Mouse (Mus musculus): ENCODE measurements around the gene H2-Ob.

H2-Ob gene

DNA sequence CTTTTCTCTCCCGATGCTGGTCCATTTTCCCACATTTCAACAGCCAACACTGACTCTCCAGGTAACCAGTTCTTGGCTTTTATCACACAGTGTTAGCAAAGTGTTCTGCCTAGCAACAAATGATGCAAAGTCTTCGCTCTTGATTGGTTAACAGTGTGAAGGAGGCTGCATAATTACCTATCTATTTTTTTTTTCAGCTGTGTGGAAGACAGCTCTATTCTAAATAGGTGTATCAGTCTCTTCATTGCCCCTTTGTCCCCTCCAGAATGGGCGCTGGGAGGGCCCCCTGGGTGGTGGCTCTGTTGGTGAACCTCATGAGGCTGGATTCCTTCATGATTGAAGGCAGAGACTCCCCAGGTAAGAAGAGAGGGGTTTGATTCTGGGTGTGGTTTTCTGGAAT is at the start of gene H2-Ob:
TSS of gene H2-Ob (plus strand) at position 198 of the 400 bp plus-strand sequence.
- in situ Hi-C loops (cut with MboI, MseI): loop anchor here (5.0 kb wide), 1 partner anchor 66 kb away; no protein-coding TSS in a partner anchor

DNA sequence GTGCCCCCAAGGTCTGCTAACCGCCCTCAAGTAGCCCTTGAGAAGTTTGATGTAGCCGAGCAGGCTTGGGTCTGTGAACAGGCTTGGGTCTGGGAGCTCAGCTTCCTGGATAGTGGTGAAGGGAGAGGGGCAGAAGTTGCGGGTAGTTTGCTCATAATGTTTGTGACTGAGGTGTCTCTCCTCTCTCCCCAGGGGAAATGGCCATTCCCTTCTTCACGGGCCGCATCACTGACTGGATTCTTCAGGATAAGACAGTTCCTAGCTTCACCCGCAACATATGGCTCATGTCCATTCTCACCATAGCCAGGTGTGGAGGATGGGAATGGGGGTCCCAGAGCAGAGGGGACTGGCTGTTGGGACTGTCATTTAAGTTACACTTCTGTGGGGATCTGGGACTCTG is 49.7 kb upstream of the H2-Ob start:
- in situ Hi-C loops (cut with MboI, MseI): no loop called here

DNA sequence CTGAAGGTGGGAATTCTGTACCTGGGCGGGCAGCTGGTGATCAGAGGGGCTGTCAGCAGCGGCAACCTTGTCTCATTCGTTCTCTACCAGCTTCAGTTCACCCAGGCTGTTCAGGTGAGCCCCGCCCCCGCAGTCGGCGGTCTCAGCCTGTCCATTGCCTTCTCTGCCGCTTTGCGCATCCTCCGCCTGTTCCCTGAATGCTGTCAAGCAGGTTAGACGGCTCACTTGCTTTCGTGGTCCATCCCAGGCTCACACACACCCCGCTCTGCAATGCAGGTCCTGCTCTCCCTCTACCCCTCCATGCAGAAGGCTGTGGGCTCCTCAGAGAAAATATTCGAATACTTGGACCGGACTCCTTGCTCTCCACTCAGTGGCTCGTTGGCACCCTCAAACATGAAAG is 45.9 kb upstream of the H2-Ob start:
- in situ Hi-C loops (cut with MboI, MseI): loop anchor here (10.0 kb wide), 1 partner anchor 1002 kb away; the partner anchor contains the start of gene Ltb

DNA sequence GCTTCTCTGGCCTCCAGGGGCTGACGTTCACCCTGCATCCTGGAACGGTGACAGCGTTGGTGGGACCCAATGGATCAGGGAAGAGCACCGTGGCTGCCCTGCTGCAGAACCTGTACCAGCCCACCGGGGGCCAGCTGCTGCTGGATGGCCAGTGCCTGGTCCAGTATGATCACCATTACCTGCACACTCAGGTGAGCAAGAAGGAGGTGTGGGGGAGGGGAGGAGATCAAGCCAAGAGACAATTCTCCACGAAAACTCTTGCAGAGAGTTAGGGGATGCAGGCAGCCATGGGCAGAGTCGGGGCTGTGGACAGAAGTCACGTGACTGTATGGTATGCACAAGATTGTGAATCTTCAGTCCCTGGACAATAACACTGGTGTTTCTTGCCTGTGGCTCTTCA is 45.2 kb upstream of the H2-Ob start:
- in situ Hi-C loops (cut with MboI, MseI): loop anchor here (10.0 kb wide), 1 partner anchor 1001 kb away; the partner anchor contains the start of gene Ltb

DNA sequence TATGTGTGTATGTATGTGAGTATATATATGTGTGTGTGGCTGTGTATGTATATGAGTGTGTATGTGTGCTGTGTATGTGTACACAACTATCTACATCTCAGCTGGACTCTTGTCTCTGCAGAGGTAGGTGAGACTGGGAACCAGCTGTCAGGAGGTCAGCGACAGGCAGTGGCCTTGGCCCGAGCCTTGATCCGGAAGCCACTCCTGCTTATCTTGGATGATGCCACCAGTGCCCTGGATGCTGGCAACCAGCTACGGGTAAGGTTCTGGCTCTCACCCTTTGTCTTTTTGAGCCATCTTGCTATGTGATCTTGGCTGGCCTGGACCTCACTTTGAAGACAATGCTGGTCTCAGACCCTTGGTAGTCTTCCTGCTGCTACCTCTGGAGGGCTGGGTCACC is 44.0 kb upstream of the H2-Ob start:
- in situ Hi-C loops (cut with MboI, MseI): loop anchor here (10.0 kb wide), 1 partner anchor 1000 kb away; the partner anchor contains the start of gene Ltb

DNA sequence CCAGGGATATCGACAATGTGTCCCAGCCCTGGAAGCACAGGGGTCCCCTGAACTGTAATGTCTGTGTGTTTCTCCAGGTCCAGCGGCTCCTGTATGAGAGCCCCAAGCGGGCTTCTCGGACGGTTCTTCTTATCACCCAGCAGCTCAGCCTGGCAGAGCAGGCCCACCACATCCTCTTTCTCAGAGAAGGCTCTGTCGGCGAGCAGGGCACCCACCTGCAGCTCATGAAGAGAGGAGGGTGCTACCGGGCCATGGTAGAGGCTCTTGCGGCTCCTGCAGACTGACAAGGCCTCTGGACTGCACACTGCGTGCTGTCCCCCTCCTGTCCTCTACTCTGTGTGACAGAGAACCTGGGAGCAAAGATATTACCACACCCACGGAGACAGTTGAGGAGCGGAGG is 42.2 kb upstream of the H2-Ob start:
- in situ Hi-C loops (cut with MboI, MseI): loop anchor here (10.0 kb wide), 1 partner anchor 998 kb away; the partner anchor contains the start of gene Ltb

DNA sequence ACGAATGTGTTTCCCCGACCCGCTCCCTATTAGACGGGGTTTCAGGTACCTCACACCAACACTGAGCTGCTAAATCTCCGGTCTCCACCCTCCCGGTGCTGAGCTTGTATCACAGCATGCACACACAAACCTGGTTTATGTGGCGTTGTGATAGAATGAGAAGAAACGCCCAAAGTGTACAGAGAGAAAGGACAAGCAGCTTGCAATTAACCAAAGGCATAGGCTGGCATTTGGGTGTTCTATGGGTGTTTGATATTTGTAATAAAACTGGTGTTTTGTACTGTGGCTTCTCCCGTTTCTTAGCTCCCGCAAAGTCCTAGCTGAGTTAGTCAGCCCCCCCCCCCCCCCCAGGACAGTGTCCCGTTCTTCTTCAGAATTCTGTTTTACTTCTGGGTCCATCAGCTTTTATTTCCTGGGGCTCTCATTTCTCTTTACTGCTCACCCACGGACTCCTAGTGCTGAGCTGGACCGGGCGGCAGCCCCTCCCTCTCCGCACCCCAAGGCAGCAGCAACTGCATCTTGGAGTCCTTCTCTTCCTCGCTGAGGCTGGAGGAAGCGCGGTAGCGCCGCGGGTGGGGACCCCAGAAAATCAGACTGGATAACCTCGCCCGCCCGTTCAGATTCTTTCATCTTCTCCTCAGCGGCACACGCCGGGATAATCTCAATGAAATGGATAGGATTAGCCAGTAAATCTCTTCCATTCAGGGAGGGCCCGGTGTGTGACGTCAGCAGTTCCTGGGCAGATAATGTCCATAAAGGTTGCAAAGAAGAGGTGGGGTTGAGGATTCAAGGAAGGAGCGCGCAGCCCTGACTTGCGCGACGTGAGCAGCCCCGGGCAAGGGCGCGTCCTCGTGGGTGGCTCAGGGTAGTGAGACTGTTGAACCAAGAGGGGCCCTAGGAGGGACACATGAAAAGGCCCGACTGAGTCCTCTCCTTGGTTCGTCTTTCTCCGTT is 41.5 kb upstream of the H2-Ob start, which contains the start of gene Psmb8:
TSS of gene Psmb8 (plus strand) at position 781 of the 954 bp plus-strand sequence.
- in situ Hi-C loops (cut with MboI, MseI): loop anchor here (10.0 kb wide), 1 partner anchor 998 kb away; the partner anchor contains the start of gene Ltb

DNA sequence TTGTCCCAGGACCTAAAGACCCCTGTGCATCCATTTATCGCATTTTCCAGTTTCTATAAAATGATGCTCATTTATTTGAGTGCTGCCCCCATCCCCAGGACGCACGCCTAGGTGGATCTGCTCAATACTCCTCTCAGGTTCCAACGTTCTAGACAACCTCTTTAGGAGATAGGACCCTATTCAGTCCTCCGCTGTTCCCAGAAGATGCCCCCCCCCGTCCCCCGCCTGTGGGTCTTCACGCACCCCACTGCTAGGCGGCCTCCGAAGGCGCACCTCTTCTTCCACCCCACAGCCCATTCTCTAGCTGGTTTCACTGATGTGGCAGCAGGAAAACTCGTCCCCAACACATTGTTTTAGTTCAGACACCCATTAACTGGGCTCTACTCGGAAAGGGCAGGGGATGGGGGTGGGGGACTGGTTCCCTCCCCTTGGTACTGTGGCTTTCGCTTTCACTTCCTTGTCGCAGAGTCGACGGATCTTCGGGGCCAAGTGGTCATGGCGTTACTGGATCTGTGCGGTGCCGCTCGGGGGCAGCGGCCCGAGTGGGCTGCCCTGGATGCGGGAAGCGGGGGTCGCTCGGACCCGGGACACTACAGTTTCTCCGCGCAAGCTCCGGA is 40.7 kb upstream of the H2-Ob start:
- in situ Hi-C loops (cut with MboI, MseI): loop anchor here (10.0 kb wide), 1 partner anchor 997 kb away; the partner anchor contains the start of gene Ltb

DNA sequence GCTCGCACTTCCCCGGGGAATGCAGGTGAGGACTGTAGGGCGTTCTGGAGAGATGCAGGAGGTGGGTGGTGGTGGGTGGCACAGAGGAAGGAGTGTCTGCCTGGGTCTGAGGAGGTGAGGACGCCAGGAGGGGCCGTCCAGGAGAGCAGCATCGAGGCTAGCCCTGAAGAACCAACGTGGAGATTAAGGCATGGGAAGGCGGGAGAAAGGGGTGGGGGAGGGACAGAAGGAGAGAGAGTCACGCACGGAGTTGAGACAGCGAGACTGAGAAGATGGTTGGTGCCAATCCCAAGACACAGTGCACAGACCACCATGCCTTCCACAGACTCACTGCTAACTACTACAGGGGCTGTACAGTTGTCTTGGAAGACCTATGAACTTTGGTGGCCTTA is 40.2 kb upstream of the H2-Ob start:
- in situ Hi-C loops (cut with MboI, MseI): loop anchor here (10.0 kb wide), 1 partner anchor 996 kb away; the partner anchor contains the start of gene Ltb

DNA sequence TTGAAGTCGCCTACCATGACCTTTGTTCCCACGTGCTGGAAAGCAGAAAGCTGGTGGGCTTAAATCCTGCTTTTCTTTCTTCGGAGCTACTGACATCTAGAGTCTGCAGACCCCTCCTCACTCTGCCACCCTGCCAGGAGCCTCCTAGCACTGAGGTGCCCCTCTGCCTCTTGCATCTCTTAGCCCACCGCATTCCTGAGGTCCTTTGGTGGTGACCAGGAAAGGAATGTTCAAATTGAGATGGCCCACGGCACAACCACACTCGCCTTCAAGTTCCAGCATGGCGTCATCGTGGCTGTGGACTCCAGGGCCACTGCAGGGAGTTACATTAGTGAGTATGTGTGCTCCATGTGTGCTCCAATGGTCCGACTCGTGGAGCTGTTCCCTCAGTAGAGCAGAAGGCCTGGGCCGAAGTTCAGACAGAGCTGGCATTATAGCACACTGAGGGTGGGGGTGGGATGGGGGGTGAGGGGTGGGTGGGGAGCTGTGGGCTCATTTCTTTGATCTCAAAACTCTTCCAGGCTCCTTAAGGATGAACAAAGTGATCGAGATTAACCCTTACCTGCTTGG is 39.6 kb upstream of the H2-Ob start:
- in situ Hi-C loops (cut with MboI, MseI): loop anchor here (10.0 kb wide), 1 partner anchor 996 kb away; the partner anchor contains the start of gene Ltb

DNA sequence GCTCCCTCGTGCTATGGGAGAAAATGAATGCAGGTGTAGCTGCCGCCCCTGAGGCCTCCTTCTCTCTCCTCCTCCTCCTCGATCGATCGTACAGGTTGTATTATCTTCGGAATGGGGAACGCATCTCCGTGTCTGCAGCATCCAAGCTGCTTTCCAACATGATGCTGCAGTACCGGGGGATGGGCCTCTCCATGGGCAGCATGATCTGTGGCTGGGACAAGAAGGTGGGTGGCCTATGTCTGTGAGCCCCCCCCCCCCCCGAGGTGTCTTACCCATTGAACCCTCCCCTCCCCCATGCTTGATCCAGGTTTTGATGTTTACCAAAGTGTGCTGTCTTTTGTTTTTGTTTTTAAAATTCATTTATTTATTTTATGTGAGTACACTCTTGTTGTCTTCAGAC is 38.7 kb upstream of the H2-Ob start:
- in situ Hi-C loops (cut with MboI, MseI): no loop called here

DNA sequence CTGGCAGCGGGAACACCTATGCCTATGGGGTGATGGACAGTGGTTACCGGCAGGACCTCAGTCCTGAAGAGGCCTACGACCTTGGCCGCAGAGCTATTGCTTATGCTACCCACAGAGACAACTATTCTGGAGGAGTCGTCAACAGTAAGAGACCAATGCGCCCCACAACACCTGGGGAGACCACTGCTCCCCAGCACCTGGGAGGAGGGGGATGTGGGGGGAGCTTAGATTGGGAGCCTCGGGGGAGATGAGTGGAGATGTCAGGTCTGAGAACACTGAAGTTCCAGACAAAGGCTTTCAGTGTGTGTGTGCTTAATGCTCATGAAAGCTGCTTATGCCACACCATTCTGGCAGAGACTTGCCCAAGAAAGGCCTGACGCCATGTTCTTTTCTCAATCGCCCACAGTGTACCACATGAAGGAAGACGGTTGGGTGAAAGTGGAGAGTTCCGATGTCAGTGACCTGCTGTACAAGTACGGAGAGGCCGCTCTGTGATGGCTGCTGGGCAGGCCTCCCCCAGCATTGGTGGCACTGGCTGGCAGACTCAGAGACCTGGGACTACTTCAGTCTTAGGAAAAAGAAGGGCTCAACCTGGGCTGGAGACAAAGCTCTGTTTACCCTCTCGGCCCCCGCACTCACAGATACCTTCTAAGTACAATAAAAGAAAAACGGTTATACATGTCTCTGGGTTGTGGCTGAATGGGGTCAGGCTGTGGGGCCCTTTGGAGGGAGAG is 37.8 kb upstream of the H2-Ob start:
- in situ Hi-C loops (cut with MboI, MseI): no loop called here

DNA sequence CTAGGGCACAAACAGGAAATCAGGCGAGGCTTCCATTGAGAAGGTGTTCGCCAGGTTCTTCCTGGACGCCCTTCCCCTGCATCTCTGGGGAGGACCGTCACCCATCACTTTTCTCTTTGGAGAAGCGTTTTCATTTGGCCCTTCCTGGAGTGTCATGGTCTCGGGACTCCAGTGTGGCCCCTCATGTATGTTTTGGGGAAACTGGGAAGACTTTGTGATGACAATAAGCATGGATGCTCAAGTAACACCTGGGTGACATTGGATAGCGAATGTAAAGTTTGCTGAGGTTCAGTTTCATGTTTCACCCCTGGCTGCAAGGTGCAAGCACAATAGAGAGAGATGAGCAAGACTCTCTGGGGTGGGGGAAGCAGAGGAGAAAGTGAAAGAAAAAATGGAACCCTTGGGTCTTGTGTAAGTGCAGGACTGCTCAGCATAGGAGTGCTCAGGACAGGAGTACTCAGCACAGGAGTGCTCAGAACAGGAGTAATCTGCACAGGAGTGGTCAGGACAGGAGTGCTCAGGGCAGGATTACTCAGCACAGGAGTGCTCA is 37.1 kb upstream of the H2-Ob start:
- in situ Hi-C loops (cut with MboI, MseI): no loop called here

DNA sequence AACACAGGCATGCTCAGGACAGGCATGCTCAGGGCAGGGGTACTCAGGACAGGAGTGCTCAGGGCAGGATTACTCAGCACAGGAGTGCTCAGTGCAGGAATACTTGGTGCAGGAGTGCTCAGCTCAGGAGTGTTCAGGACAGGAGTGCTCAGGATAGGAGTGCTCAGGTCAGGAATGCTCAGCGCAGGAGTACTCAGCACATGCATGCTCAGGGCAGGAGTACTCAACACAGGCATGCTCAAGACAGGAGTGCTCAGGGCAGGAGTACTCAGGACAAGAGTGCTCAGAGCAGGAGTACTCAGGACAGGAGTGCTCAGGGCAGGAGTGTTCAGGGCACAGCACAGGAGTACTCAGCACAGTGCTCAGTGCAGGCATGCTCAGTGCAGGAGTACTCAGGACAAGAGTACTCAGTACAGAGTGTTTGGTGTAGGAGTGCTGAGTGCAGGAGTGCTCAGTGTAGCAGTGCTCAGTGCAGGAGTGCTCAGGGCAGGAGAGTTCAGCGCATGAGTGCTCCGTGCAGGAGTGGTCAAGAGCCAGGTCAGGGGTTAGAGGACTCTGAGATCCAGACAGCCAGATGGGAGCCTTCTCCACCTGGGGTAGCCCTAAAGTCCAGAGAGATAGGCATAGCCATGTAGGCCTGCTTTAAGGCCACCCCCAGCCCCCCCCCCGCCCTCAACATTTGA is 35.8 kb upstream of the H2-Ob start:
- in situ Hi-C loops (cut with MboI, MseI): no loop called here

DNA sequence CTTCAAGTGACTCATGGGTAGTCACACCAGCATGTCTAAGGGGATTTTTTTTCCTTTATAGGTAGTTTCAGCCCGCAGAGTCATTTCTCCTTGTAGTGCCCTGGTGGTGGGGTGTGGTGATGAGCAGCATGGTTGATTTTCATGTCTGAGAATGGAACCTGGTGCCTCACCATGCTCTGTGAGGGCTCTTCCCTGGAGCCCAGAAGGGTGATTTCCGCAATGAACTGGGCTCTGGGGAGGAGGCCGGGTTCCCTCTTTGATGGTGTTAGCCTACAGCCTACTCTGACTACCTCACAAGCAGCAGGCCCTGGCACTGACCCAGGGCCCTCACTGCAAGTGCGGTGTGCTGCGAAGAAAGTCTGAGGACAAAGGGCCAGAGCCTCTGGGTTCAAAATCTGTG is 35.3 kb upstream of the H2-Ob start, which contains the start of gene Tap2:
TSS of gene Tap2 (plus strand) at position 84 of the 400 bp plus-strand sequence.
- in situ Hi-C loops (cut with MboI, MseI): no loop called here

DNA sequence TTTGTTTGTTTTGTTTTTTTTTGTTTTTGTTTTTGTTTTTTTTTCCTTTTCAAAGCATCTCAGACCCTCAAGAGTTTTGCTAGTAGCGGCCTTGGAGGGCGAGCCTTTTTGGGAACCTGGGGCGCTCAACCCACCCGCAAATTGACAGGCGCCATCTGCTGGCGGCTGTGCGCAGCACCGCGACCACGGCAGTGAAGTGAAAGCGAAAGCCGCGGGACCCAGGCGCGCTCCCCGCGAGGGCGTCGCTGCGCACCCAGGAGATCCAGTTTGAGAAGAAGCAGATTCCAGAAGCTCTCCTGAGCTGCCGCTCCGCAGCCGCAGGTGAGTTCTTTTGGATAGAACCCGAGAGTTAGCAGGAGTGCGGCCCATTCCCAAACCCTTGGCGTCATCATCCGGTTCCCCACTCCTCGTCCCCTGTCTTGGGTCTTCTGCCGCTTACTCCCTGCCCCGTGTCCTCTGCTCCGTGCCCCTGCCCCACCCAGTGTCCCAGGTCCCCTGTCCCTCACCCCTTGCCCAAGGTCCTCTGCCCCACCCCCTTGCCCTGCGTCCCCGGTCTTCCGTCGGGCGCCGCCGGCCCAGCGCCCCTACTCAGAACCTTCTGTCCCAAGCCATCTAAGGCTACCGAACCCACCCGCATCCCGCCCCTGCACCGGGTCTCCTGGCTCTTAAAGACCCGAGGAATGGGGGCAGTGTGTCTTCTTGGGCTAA is 34.2 kb upstream of the H2-Ob start:
- in situ Hi-C loops (cut with MboI, MseI): no loop called here

DNA sequence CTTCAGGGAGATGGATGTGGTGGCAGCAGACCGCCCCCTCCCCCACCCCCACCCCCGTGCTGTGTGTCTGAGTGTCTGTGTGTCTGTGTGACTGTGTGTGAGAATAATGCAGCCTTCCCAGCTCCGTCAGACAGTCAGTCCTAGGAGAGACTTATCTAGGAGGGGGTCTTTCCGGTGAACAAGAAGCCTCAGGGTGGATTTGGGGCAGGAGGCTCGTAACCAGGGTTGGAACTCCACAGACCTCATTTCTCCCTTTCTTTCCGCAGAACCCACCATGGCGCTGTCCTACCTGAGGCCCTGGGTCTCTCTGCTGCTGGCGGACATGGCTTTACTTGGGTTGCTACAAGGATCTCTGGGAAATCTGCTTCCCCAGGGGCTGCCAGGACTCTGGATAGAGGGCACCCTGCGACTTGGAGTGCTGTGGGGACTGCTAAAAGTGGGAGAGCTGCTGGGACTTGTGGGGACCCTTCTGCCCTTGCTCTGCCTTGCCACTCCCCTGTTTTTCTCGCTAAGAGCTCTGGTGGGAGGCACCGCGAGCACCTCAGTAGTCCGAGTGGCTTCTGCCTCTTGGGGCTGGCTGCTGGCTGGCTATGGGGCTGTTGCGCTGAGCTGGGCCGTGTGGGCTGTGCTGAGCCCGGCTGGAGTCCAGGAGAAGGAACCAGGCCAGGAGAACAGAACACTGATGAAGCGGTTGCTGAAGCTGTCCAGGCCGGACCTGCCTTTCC is 33.5 kb upstream of the H2-Ob start:
- in situ Hi-C loops (cut with MboI, MseI): no loop called here

DNA sequence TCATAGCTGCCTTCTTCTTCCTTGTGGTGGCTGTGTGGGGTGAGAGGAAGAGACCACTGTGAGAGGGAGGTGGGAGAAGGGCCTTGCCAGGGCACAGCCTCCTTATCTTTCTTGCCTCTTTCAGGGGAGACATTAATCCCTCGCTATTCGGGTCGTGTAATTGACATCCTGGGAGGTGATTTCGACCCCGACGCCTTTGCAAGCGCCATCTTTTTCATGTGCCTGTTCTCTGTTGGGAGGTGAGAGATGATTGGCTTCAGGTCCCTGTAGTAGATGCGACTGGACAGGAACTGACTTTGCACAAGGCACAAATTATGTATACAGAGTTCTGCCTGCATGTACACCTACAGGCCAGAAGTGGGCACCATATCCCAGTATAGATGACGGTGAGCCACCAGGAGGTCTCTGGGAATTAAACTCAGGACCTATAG is 32.9 kb upstream of the H2-Ob start:
- in situ Hi-C loops (cut with MboI, MseI): no loop called here

DNA sequence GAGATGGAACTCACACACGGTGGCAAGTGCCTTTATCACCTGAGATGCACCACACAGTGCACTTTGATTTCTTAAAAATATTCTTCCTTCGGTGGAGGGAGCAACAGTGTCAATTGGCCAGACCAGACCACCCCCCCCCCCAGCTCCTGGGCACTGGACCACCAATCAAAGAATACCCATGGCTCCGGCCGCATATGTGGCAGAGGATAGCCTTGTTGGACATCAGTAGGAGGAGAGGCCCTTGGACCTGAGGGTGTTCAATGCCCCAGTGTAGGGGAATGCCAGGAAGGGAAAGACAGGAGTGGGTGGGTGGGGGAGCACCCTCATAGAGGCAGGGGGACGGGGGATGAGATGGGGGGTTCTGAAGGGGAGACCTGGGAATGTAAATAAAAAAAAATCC is 32.0 kb upstream of the H2-Ob start:
- in situ Hi-C loops (cut with MboI, MseI): no loop called here
